28 mouse cellular contexts compared by ENCODE assay signal in genomic region chr10:125347149-125347548, GRCm38 (mm10). TPM values are rescaled to one million over a fixed set of nuclear protein-coding genes. Genes with fewer than 3 reads are reported as not detected.
"Had no signal": no experiment of that assay in that cellular context is flagged by ENCODE, and none has a peak within 500 bp of the region (broad histone marks: within the 10 kb centered on the region; RNA-seq: fewer than 3 reads in every experiment).

No protein-coding gene starts in this region.

- DNase-seq: cerebellum, adult 9-10 months; cerebellum, adult 9-11 months; cerebellum, postnatal 10 days; cerebellum, postnatal 14 days; cerebellum, postnatal 25 days; cerebellum, postnatal 36 days; embryo, embryonic 11 days; gastrocnemius, adult 2 months; gastrocnemius, postnatal 10 days; gastrocnemius, postnatal 14 days; gastrocnemius, postnatal 25 days; gastrocnemius, postnatal 36 days; heart, adult 11 months; heart, adult 18-20 months; heart, adult 2 months had no signal

- H3K9me3 ChIP-seq: embryonic facial prominence, embryonic 10.5 days; embryonic facial prominence, embryonic 12.5 days; embryonic facial prominence, embryonic 13.5 days; embryonic facial prominence, embryonic 15.5 days; forebrain, embryonic 12.5 days; forebrain, embryonic 13.5 days; forebrain, embryonic 15.5 days; heart, embryonic 10.5 days; heart, embryonic 12.5 days had no signal

- ATAC-seq: forebrain, embryonic 13.5 days; forebrain, embryonic 14.5 days; forebrain, embryonic 15.5 days; forebrain, embryonic 16.5 days had no signal

- H3K4me1 ChIP-seq: embryonic facial prominence, embryonic 10.5 days; embryonic facial prominence, embryonic 12.5 days; embryonic facial prominence, embryonic 13.5 days; embryonic facial prominence, embryonic 15.5 days; forebrain, embryonic 12.5 days; forebrain, embryonic 15.5 days had no signal

- H3K4me2 ChIP-seq: embryonic facial prominence, embryonic 12.5 days; embryonic facial prominence, embryonic 13.5 days; embryonic facial prominence, embryonic 15.5 days; forebrain, embryonic 12.5 days; forebrain, embryonic 13.5 days; forebrain, embryonic 15.5 days; heart, embryonic 11.5 days; heart, embryonic 12.5 days had no signal

- H3K4me3 ChIP-seq: embryonic facial prominence, embryonic 10.5 days; embryonic facial prominence, embryonic 12.5 days; embryonic facial prominence, embryonic 13.5 days; embryonic facial prominence, embryonic 15.5 days; erythroblast, embryonic 14.5 days; forebrain, embryonic 12.5 days; forebrain, embryonic 13.5 days; forebrain, embryonic 15.5 days; gastrocnemius, adult 2 months; heart, adult 2 months; heart, embryonic 10.5 days; heart, embryonic 12.5 days had no signal

- H3K36me3 ChIP-seq: embryonic facial prominence, embryonic 10.5 days; embryonic facial prominence, embryonic 12.5 days; embryonic facial prominence, embryonic 13.5 days; embryonic facial prominence, embryonic 15.5 days; forebrain, embryonic 12.5 days; forebrain, embryonic 15.5 days; heart, embryonic 10.5 days; heart, embryonic 12.5 days had no signal

- H3K9ac ChIP-seq: embryonic facial prominence, embryonic 12.5 days; embryonic facial prominence, embryonic 13.5 days; embryonic facial prominence, embryonic 15.5 days; forebrain, embryonic 12.5 days; forebrain, embryonic 13.5 days; forebrain, embryonic 15.5 days; heart, embryonic 12.5 days had no signal

- H3K27me3 ChIP-seq: embryonic facial prominence, embryonic 12.5 days; embryonic facial prominence, embryonic 13.5 days; embryonic facial prominence, embryonic 15.5 days; forebrain, embryonic 12.5 days; forebrain, embryonic 13.5 days; forebrain, embryonic 15.5 days; heart, embryonic 12.5 days had no signal

- H3K27ac ChIP-seq: embryonic facial prominence, embryonic 10.5 days; embryonic facial prominence, embryonic 12.5 days; embryonic facial prominence, embryonic 13.5 days; embryonic facial prominence, embryonic 15.5 days; forebrain, embryonic 12.5 days; forebrain, embryonic 13.5 days; forebrain, embryonic 15.5 days; gastrocnemius, adult 2 months; heart, adult 2 months; heart, embryonic 10.5 days had no signal

RNA-seq across cellular contexts. Expression of gene Slc16a7, which starts 42.1 kb away (rescaled TPM):
- polyA plus RNA-seq: erythroblast, embryonic 14.5 days had no signal
